Mouse (Mus musculus) liver, postnatal 0 days (tissue): ENCODE measurements around the gene Arhgap15.

ENCODE experiments used
- CTCF ChIP-seq: sonication (generic); IDR thresholded peaks from 2 replicates; pipeline ENCODE4 v1.5.1; 2016; ENCODE audit warnings: antibody characterized with exemption, low read depth
- EP300 ChIP-seq: IDR thresholded peaks from 2 replicates; pipeline ENCODE4 v1.6.1; 2016; ENCODE audit warnings: antibody characterized with exemption, low read depth, mild to moderate bottlenecking

DNA sequence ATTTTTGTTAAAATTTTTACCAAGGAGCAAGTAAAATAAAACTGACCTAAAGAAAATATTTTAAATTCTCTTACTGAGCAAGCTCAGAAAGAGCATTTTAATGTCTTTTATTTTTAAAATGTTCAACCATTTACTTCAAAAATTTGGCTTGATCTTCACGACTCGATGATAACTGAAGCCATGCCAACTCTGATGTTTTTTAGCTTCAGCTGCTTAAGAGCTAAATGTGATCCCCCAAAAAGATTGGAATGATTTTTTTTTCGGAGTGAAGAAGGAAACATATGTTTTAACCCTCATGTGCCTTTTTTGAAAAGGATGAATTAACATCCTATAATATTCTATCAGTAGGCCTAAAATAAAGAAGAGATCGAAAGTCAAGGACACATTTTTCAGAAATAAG lies 605.0 kb downstream of the Arhgap15 start:
- TF ChIP-seq CTCF (no peak), EP300 (no peak)
